Mouse (Mus musculus): Measurements from ENCODE around the gene Rad51b.

DNA sequence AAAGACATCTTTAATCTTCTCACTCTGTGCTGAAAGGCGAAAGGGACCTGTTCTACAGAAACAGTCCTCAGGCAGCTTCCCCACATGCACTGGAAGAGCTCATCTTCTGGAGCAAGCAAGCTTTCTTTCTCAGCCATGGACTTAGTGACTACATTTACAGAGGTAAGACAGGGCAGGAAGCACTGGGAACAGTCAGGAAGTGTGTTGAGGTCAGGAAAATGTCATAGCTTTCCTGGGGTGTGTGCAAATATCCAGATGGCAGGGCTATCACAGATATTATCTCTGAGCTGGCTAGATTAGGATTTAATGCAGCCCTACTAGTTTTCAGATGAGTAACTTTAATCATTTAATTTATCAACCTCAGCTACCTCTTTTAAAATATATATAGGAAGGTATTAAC is 254.2 kb downstream of the Rad51b start:
- TF ChIP-seq CTCF (conservative IDR thresholded peaks at IDR 0.05 in 1 of 2, IDR thresholded peaks at IDR 0.05 in 1 of 2; ENCODE audit: low read depth in 2 of 2, low read length in 2 of 2), result no peak
- TF ChIP-seq SIN3A (IDR thresholded peaks at IDR 0.05; ENCODE audit: low read length), result no peak
- TF ChIP-seq POLR2A (IDR thresholded peaks at IDR 0.05; ENCODE audit: low read depth, low read length), result no peak
- TF ChIP-seq USF1 (IDR thresholded peaks at IDR 0.05; ENCODE audit: low read depth, low read length), result no peak
- no peak for TF ChIP-seq UBTF (IDR thresholded peaks at IDR 0.05; ENCODE audit: low read depth, low read length)
- no peak for TF ChIP-seq MAFK (IDR thresholded peaks at IDR 0.05; ENCODE audit: insufficient replicate concordance, low read length)
